Mouse (Mus musculus): ENCODE data around the gene Yy1. TPM values are rescaled to one million over a fixed set of nuclear protein-coding genes. Genes with fewer than 3 reads are reported as not detected.
"Not testable (repeated sequence)": the region's sequence is repeated elsewhere in the genome, so short reads cannot be mapped to it uniquely, and the experiment has no call there.

The Yy1 gene
- polyA plus RNA-seq, 1 experiment = 16.0 TPM

DNA sequence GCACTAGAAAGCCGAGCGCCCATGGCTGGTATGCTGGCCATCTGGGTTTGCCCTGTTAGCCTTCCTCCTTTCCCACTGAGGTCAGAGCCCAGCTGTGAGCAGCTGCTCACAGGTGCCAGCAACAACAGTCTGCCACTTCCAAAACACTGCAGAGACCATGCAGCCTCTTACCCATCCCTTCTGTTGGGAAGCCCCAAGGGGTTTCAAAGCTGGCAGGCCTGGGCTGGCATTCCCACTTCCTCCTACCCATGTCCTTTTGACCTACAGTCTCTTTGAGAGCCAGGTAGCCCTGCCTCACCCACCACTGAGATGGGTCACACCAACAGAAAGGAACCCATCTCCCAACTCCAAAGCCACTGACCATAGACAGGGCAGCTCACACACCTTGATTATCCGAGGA is 40.6 kb downstream of the Yy1 start:
- Histone ChIP-seq H3K27me3 (replicated peaks) (peaks cover 6% of the 10 kb centered on the region), H3K4me3 (replicated peaks) (no peak overlapping the region), H3K9me3 (no peaks in the 10 kb centered on the region), H3K4me1 (peaks cover 71% of the 10 kb centered on the region), H3K36me3 (replicated peaks; ENCODE audit: low read length) (peaks cover 18% of the 10 kb centered on the region)
- no peak for TF ChIP-seq GATA1 (IDR thresholded peaks at IDR 0.05; ENCODE audit: borderline replicate concordance, low read length)
- TF ChIP-seq FLI1 (IDR thresholded peaks at IDR 0.05; ENCODE audit: low read length) = no peak

DNA sequence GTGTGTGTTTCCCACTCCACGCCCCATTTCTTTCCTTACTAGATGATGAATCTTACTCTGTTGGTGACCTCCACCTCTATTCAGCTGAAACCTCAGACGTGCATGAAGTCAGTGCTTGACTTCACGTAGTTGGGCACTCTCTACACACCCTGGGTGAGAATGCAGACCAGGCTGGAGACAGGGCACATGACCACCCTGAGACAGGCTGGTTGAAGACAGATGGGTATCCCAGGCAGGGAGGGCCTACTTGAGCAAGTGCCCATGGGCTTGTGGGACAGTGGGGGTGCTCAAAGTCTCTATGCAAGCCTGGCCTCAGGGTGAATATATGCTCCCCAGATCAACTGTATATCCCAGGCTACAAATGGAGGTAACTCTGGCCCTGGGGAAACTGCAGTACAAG is 41.6 kb downstream of the Yy1 start:
- Histone ChIP-seq H3K36me3 (replicated peaks; ENCODE audit: low read length) (peaks cover 17% of the 10 kb centered on the region), H3K4me3 (replicated peaks) (peak overlapping the region; percentile 47), H3K27me3 (replicated peaks) (peaks cover 6% of the 10 kb centered on the region), H3K4me1 (peaks cover 71% of the 10 kb centered on the region), H3K9me3 (no peaks in the 10 kb centered on the region)
- TF ChIP-seq FLI1 (IDR thresholded peaks at IDR 0.05; ENCODE audit: low read length) (no peak), GATA1 (IDR thresholded peaks at IDR 0.05; ENCODE audit: borderline replicate concordance, low read length) (no peak)

GRCm38 (mm10) chr12:108834786-108835185 is 42.0 kb downstream of the Yy1 start:
- Histone ChIP-seq H3K27me3 (replicated peaks) (peaks cover 6% of the 10 kb centered on the region), H3K36me3 (replicated peaks; ENCODE audit: low read length) (peaks cover 15% of the 10 kb centered on the region), H3K9me3 (no peaks in the 10 kb centered on the region), H3K4me1 (peaks cover 71% of the 10 kb centered on the region), H3K4me3 (replicated peaks) (peak overlapping the region; percentile 94)
- no peak for TF ChIP-seq FLI1 (IDR thresholded peaks at IDR 0.05; ENCODE audit: low read length)

GRCm38 (mm10) chr12:108835208-108835839 is 42.6 kb downstream of the Yy1 start:
- no peak for TF ChIP-seq GATA1 (IDR thresholded peaks at IDR 0.05; ENCODE audit: borderline replicate concordance, low read length)
- no peak for TF ChIP-seq FLI1 (IDR thresholded peaks at IDR 0.05; ENCODE audit: low read length)
- H3K4me1 ChIP-seq = peaks cover 71% of the 10 kb centered on the region
- no peaks in the 10 kb centered on the region for H3K9me3 ChIP-seq
- H3K4me3 ChIP-seq (replicated peaks) = peak overlapping the region; percentile 94
- H3K27me3 ChIP-seq (replicated peaks) = peaks cover 6% of the 10 kb centered on the region
- H3K36me3 ChIP-seq (replicated peaks; ENCODE audit: low read length) = peaks cover 14% of the 10 kb centered on the region

- peak within 1 kb of the TSS; percentile 94 for H3K4me3 ChIP-seq (replicated peaks)
- H3K4me1 ChIP-seq = peaks cover 69% of the 10 kb centered on the region
- no peak for TF ChIP-seq GATA1 (IDR thresholded peaks at IDR 0.05; ENCODE audit: borderline replicate concordance, low read length)
- TF ChIP-seq FLI1 (IDR thresholded peaks at IDR 0.05; ENCODE audit: low read length) = no peak
- no peaks in the 10 kb centered on the region for H3K9me3 ChIP-seq
- H3K36me3 ChIP-seq (replicated peaks; ENCODE audit: low read length) = peaks cover 12% of the 10 kb centered on the region
- peaks cover 6% of the 10 kb centered on the region for H3K27me3 ChIP-seq (replicated peaks)
Observed at GRCm38 (mm10) chr12:108835840-108836409, 43.2 kb downstream of the Yy1 start, which contains the start of the genes Slc25a29 and Slc25a47. TSS of gene Slc25a29 (minus strand) at chr12:108835883. TSS of gene Slc25a47 (plus strand) at chr12:108836046.

GRCm38 (mm10) chr12:108836722-108837121 is 43.9 kb downstream of the Yy1 start:
- H3K36me3 ChIP-seq (replicated peaks; ENCODE audit: low read length) = peaks cover 20% of the 10 kb centered on the region
- no peaks in the 10 kb centered on the region for H3K9me3 ChIP-seq
- H3K27me3 ChIP-seq (replicated peaks) = peaks cover 6% of the 10 kb centered on the region
- peaks cover 61% of the 10 kb centered on the region for H3K4me1 ChIP-seq
- H3K4me3 ChIP-seq (replicated peaks) = peak overlapping the region; percentile 94
- TF ChIP-seq GATA1 (IDR thresholded peaks at IDR 0.05; ENCODE audit: borderline replicate concordance, low read length) = no peak

DNA sequence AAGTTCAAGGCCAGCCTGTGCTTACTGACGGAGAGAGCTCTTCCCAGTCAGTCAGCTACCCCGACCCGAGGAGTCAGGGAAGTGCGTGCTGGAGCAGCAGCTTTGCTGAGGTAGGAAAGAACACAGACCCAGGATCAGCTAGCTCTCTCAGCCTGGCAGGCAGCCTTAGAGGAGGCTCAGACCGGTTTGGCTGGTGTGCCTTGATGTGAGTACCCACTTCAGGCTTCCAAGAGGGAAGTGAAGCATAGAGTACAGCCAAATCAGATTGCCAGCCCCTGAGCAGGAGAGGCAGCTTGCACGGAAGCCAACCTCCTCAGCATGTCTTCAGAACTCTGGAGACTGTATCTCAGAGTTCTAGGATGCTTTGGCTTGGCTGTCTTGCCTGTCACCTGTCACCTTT is 48.4 kb downstream of the Yy1 start:
- TF ChIP-seq FLI1 (IDR thresholded peaks at IDR 0.05; ENCODE audit: low read length) (no peak), GATA1 (IDR thresholded peaks at IDR 0.05; ENCODE audit: borderline replicate concordance, low read length) (no peak)

DNA sequence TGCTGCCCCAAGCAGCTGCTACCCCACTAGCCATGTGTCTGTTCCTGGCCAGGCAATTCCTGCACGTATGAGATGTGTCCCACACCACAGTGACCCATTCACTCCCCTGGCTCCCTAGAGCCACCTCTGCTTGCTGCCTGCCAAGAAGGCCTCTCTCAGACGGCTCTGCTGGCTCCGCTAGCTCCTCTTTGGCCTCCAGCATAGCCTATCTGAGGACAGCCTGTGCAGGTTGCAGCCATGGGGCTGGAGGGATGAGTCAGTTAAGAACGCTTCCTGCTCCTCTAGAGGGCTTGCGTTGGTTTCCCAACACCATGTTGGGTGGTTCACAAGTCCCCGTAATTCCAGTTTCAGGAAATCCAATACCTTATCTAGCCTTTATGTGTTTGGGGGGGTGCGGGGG is 49.9 kb downstream of the Yy1 start:
- peaks cover 16% of the 10 kb centered on the region for H3K4me1 ChIP-seq
- TF ChIP-seq GATA1 (IDR thresholded peaks at IDR 0.05; ENCODE audit: borderline replicate concordance, low read length) = no peak
- no peak for TF ChIP-seq FLI1 (IDR thresholded peaks at IDR 0.05; ENCODE audit: low read length)
- H3K36me3 ChIP-seq (replicated peaks; ENCODE audit: low read length) = peaks cover 42% of the 10 kb centered on the region
- H3K27me3 ChIP-seq (replicated peaks) = no peaks in the 10 kb centered on the region
- no peak overlapping the region for H3K4me3 ChIP-seq (replicated peaks)
- no peaks in the 10 kb centered on the region for H3K9me3 ChIP-seq

More for the DNA sequence above, 48.4 kb downstream of the Yy1 start:
- no peaks in the 10 kb centered on the region for H3K9me3 ChIP-seq
- no peaks in the 10 kb centered on the region for H3K27me3 ChIP-seq (replicated peaks)
- no peak overlapping the region for H3K4me3 ChIP-seq (replicated peaks)
- peaks cover 47% of the 10 kb centered on the region for H3K36me3 ChIP-seq (replicated peaks; ENCODE audit: low read length)
- peaks cover 31% of the 10 kb centered on the region for H3K4me1 ChIP-seq

GRCm38 (mm10) chr12:108848033-108848432 is 55.3 kb downstream of the Yy1 start:
- not testable (repeated sequence) for H3K4me3 ChIP-seq (replicated peaks); H3K9me3 ChIP-seq; H3K27me3 ChIP-seq (replicated peaks)
- Histone ChIP-seq H3K4me1 (peaks cover 19% of the 10 kb centered on the region), H3K36me3 (replicated peaks; ENCODE audit: low read length) (peaks cover 17% of the 10 kb centered on the region)

DNA sequence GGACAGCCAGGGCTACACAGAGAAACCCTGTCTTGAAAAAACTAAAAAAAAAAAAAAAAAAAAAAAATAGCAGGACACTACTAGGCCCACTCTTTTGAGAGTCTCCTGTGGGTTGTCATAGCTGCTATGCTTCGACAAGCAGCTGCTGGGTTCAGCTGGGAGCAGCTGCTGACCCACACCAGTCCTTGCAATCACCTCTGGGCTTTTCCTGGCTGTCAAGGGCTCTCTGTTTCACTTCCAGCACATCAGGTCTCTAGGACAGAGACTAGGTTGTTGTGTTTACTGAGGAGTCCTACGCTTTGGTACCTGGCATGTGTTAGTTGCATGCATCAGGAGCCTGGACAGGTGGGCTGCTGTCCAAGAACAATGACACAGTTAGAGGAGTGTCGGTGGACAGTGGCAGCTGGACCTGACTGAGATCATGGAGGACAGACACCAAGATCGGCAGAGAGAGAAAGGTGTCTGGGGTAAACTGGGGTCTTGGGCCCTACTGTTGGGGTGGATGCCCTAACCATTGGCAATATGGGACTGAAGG is 56.8 kb downstream of the Yy1 start:
- TF ChIP-seq GATA1 (IDR thresholded peaks at IDR 0.05; ENCODE audit: borderline replicate concordance, low read length) = no peak
- no peak for TF ChIP-seq FLI1 (IDR thresholded peaks at IDR 0.05; ENCODE audit: low read length)
- peaks cover 15% of the 10 kb centered on the region for H3K27me3 ChIP-seq (replicated peaks)
- no peaks in the 10 kb centered on the region for H3K9me3 ChIP-seq
- H3K36me3 ChIP-seq (replicated peaks; ENCODE audit: low read length) = peaks cover 9% of the 10 kb centered on the region
- H3K4me3 ChIP-seq (replicated peaks) = no peak overlapping the region
- peaks cover 19% of the 10 kb centered on the region for H3K4me1 ChIP-seq

All from megakaryocyte, embryonic 14.5 days (primary cell).